Mouse (Mus musculus): Measurements from ENCODE around the gene Slc35e1. TPM values are rescaled to one million over a fixed set of nuclear protein-coding genes. Genes with fewer than 3 reads are reported as not detected.

Slc35e1 gene
- total RNA-seq, 2 experiments from 2014 or later: 48.0 to 51.1 TPM

DNA sequence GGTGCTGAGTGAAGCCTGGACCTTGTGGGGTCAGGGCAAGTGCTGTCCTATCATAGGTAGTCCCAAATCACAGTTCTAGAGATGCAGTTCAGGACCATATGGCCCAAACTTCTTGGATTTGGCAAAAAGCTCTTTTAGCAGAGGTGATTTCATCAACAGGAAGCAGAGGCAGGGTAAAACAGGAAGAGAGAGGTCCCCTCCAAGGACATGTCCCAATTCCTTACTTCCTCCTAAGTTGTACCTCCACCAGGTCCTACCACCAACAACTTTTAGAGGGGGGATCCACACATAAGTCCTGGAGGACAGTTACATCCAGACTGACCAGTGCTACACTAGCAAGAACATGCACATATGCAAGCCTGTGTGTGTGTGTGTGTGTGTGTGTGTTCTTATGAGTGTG lies 5.4 kb downstream of the Slc35e1 start:
- DNase-seq (ENCODE audit: low spot score): no peak

DNA sequence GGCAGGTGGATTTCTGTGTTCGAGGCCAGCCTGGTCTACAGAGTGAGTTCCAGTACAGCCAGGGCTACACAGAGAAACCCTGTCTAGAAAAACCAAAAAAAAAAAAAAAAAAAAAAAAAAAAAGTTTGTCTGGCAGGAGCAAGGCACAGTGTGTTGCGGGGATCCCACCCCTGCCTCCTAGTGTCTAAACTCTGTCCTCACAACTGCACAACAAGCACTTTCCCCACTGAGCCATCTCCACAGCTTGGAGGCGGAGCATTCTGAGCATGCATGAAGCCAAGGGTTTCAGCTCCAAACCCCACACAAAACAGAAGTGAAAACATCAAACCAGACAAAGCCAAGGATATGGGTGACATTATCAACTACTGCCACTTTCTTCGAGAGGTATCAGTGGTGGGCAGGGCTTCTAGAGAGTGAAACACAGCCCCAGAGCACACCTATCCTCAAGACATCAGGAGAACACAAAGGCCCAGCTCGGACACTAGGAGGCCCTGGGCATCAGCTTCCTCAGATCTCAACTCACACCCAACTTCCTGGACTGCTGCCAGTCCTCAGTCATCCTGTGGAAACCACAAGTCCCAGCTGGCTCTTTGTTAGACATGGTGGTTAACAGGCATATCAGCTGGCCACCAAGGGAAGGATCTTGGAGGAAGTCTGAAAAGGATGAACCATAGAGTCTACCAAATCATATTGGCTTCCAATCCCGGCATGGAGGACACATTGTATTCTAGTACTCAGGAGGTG lies 6.8 kb downstream of the Slc35e1 start:
- no peak for DNase-seq (ENCODE audit: low spot score)

DNA sequence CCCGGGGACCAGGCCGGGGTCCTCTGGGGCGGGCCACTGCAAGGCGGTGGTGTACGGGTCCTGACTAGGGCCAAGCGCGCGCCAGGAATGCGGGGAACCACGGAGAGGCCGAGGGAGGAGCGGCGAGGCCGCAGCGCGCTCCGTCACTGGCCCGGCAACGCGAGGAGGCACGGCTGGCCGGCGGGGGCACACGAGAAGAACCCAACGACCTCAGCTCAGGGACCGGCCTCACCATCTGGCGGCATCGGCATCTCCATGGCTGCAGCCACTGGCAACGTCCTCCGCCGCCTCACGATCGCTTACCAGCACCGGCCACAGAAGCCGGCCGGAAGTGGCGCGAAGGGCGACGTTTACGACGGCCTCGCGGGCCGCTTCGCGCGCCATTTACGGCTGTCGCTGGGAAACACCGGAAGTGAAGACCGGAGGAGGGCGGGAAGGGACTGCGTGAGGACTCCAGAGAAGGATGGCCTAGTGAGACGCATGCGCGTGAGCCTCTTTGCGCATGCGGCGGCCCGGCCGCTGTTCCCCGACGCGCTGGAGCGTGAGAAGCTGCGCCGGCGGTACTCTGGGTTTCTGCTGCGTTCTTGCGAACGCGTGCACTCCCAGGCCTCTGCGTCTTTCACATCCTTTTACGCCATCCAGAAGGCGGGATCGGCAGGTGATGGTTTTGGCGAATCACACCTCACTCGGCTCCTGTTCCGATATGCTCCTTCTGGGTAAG lies 17.4 kb downstream of the Slc35e1 start, which contains the start of gene Cherp:
TSS of gene Cherp (minus strand) at position 401 of the 721 bp plus-strand sequence.
- DNase-seq (ENCODE audit: low spot score): peak; percentile 98

DNA sequence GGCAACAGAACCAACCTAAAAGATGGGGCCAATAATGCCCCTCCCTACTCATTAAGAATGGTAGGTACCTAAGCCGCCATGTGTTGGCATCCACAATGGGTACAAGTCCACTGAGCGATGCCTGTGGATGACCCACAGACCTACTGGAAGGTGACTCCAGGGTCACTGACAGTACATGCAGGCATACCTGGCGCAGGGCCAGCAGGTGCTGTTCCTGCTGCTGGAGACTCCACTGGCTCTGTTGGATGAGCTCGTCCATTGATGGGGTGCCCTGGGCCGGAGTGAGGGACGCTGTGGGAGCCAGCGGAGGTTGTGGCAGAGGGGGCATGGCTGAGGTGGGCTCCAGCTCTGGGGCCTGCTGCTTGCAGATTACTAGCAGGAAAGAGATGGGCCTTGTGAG lies 21.7 kb downstream of the Slc35e1 start:
- no peak for DNase-seq (ENCODE audit: low spot score)

DNA sequence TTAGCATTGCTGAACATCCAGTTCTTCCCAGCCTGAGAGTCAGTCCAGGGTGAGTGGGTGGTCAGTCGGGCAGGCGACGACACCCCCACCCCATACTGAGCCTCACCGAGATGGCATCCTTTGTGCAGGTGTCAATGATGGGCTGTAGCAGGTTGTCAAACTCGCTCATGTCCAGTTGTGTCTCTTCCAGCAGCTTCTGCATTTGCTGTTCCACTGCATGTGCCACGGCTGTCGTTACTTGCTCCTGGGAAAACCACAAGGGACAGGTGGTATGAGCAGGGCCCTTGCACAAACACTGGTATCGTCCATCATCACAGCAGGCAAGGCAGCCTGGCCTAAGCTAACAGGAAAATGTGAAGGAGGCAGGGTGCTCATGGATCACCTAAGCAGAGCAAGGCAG lies 22.4 kb downstream of the Slc35e1 start:
- no peak for DNase-seq (ENCODE audit: low spot score)

DNA sequence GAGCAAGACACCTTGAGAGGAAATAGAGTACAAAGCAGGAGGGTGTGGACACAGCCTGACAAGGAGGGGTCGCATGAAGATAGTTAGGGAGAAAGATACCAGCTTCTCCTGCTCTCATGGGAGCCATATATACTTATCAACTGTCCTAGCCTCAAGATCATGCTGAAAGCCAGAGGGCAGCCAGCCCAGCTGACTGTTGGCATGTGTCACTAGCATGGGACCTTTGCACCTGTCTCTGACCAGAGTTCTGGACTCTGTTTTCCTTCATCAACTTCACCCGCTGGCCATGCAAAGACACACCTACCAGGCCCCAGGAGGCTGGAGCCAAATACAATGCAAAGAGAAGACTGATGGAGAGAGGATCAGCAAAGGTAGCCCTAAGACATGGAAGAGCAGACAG lies 23.2 kb downstream of the Slc35e1 start:
- peak; percentile 43 for DNase-seq (ENCODE audit: low spot score)

DNA sequence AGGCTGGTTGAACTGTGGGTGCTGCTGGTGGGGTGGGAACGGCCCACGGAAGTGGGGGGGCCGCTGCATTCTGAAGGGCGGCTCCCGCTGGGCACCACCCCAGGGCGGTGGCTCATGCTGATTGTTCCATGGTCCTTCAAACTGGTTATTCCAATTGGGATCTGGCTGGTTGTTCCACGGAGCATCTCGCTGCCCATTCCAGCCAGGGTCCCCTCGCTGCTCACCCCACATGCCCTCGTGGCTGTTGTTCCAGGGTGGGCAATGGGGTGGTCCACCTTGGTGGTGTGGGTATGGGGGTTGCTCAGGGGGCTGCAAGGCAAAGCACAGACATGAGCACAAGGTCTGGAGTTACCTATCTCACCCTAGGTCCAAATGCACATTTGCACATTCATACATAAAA lies 28.2 kb downstream of the Slc35e1 start:
- DNase-seq (ENCODE audit: low spot score): no peak

DNA sequence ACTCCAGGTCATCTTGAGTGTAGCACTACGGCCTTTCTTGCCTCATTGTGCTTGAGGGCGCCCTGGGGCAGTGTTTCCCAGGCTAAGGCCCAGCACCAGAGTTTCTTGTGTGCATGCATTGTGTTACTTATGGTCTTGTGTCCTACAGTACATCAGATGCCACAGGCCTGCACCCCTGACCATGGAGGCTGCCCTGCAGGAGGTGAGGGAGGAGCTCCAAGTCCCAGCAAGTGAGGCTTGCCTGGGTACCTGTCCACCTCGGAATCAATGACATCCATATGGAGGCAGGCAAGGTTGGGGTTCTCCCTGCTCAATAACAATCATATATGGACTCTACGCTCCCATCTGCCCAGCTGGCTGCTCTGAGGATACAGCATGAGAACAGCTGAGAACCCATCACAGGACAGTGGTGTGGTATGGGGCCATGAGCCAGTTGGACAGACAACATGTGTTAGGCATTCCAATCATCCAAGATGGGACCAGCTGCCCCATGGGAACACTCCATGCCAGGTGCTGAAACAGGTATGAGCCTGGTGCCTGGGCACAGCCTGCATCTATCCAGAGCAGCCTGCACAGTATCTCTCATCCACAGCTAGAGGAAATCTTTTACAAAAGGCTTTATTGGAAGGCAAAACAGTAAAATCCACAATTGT lies 32.4 kb downstream of the Slc35e1 start:
- no peak for DNase-seq (ENCODE audit: low spot score)

DNA sequence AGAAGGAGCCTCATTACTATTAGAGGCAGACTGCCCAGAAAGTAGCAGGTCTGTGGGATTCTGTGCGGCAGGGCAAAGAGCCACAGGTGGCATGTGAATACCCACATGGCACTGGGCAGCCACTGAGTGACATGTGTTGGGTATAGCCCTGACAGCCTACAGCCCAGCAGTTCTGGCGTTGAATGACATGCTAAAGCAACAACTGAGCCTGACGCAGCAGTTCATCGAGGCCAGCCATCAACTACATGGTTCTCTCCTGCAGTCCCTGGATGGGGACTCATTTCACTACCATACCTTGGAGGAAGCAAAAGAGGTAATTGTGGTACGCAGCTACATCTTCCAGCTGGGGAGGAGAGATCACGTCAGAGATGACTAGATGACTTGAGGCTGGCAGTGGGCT lies 34.0 kb downstream of the Slc35e1 start:
- no peak for DNase-seq (ENCODE audit: low spot score)

DNA sequence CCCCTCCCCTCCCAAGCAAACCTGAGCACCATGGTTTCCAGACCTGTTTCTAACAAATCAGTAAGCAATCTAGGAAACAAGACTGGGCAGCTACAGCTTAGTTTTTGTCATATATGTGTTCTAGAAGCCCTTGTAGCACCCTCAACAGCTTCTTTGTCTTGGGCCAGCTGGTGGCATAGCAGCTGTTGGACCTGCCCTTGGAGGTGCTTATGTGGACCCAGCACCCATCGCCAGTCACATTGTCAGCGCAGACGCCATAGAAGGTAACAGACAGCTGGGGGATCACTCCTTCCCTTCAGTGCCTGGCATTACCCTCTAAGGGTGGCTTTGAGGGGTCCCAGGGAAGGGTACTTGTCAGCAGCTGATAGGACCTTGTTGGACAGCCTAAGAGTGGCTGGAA lies 34.6 kb downstream of the Slc35e1 start:
- no peak for DNase-seq (ENCODE audit: low spot score)

DNA sequence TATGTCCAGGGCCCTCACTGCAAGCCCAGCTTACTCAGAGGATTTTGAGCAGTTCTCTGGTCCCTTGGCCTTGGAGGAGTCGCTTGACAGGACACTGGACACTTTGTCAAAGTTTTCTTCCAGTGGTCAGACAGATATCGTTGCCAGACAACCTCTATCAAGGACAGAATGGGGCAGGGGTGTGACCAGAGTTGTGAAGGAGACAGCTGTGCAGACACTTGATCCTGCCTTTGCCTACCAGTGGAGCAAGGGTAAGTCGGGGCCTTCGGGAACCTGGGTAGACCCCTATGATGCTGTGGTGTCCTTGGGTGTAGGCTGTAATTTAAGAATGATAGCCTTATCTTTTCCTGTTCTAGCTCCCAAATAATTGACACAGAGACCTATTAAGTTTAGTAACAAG lies 37.1 kb downstream of the Slc35e1 start:
- DNase-seq (ENCODE audit: low spot score): no peak

DNA sequence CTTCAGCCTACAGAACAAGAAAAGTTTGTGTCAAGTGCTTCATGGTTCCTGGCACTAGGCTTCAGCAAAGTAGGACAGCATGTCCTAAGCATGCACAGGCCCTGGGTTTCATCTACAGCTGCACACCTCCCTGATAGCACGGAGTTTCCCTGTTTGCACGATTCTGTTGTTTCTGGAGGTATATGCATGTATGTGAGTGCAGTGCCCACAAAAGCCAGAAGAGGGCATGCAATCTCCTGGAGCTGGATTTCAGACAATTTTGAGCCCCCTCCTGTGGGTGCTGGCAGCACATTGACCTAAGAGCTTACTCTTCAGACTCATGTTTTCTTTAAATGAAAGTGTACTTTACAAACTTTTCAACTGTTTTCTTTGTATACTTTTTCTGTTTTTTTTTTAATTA lies 38.5 kb downstream of the Slc35e1 start:
- no peak for DNase-seq (ENCODE audit: low spot score)

DNA sequence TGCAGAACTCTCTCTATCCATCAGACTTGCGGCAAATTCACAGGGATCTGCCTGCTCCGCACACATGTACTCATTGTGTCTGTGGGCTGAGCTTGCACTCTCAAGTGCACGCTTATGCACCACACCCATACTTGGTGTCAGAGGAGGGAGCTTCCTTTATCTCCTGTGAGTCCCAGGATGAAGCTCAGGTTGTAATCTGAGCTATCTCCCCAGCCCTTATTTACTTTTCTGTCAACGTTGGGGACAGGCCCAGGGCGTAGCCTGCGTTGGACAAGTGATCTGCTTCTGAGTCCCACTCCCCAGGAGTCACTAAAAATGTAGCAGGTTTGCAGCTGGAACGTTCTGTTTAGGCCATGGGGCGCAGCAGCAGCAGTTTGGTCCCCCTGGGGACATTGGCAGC lies 40.9 kb downstream of the Slc35e1 start:
- DNase-seq (ENCODE audit: low spot score): no peak

DNA sequence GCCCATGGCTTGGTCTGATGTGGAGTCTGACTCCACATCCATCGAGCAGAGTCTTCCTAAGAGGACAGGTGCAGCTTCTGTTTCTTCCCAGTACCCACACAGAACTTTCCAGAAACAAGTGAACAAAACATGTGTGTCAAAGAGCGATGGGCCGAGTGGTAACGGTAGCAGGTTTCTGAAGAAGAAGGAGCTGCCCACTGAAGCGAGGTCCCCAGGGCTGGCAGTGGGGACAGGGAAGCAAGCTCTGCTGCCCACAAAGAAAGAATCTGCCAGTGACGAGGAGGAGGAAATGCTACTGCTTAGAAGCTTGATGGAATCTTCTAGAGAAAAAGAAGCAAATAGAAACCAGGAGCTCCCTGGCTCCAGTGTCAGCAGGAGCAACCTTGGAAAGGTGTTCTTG lies 47.3 kb downstream of the Slc35e1 start:
- DNase-seq (ENCODE audit: low spot score): no peak

DNA sequence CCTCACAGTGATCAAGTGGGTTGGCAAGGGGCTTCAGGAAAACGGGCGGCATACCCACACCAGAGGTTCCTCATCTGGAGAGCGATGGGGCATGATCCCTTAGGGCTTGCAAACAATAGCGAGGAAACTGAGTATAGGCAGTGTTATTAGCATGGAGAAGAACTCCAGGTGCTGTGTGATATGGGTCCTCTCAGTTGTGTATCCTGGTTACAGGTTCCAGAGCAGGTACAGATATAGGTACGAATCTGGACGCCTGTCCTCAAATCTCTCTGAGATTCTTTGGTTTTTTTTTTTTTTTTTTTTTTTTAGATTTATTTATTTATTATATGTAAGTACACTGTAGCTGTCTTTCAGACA lies 48.4 kb downstream of the Slc35e1 start:
- DNase-seq (ENCODE audit: low spot score): no peak

DNA sequence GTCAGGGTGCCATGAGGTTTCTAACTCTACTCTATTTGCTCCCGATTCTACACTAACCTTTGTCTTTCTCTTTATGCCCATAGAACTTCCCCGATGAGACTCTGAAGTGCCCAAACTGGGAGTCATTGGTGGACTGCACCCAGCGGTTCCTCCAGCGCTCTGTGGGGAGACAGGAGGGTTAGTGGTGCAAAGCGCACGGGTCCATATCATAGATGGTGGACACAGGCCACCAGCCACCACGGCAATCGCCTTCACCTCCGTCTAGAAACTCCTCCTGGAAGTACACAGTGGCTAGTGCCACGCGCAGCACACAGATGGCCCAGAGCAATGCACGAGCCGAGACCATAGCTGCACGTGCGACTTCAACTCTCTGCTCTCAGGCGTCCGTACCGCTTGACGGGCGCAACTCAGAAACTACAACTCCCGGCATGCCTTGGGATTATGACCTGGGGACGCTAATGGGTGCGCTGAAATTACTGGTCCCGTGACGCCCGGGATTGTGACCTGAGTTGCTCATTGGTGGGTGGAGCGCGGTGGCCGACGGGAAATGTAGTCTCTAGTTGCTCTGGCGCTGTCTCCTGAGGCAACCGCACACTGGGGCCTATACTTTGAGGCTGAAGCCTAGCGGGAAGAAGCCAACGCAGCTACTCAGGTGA lies 48.9 kb downstream of the Slc35e1 start, which contains the start of the genes Calr3 and 1700030K09Rik:
TSS of gene Calr3 (minus strand) at position 533 of the 656 bp plus-strand sequence.
TSS of gene 1700030K09Rik (plus strand) at position 543 of the 656 bp plus-strand sequence.
- peak; percentile 99 for DNase-seq (ENCODE audit: low spot score)

DNA sequence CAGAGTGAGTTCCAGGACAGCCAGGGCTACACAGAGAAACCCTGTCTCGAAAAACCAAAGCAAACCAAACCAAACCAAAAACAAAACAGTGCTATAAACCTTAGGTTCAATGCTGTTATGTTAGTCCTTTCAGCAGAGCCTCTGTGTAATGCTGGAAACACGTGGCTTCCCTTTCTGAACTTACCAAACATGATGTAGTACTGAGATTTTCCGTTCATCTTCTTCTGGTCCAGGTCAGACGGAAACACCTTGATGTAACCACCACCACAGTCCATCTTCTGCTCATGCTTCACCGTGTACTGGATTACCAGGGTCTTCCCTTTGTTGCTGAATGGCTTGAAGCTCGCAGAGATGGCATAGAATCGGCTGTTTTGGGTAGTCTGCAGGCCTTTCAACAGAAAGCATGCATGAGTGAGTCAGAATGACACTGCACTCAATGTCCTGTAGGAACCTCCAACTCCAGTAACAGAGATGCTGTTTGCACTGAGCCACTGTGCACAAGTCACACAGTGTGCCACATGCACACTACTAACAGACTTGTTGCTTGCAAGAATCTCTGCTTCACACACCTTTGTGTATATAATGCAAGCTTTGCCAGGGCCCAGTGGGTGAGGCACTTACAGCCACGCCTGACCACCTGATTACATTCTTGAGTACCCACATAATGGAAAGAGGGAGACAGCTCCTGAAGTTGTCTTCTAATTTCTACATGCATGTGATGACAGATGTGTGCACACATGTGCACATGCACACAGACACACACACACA lies 54.0 kb downstream of the Slc35e1 start:
- DNase-seq (ENCODE audit: low spot score): no peak

DNA sequence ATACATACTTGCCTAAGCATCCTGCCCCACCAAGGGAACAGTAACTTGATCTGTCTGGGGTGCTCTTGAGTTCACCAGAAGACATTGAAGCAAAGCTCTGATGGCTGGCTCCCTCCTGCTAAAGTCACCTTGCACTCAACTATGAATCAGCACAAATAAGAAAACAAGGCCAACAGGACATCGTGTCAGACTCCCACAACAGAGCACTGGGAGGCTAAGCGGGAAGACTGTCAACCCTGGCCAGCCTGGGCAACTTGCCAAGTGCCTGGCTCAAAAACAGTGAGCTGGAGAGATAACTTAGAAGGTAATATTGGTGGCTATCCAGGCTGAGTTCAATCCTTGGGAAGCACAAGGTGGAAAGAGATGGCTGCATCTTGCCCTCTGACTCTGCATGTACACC lies 57.5 kb downstream of the Slc35e1 start:
- DNase-seq (ENCODE audit: low spot score): peak; percentile 29

Measured in gastrocnemius, adult 18-20 months (tissue).